Mouse (Mus musculus) neural tube, embryonic 13.5 days (tissue): Measurements from ENCODE around the gene Gm6020. TPM values are rescaled to one million over a fixed set of nuclear protein-coding genes. Genes with fewer than 3 reads are reported as not detected.

ENCODE experiments used
- ATAC-seq: fragments of 200-750 bp; cut with Nextera tagmentation; 2 replicates; pipeline ENCODE4 v1.8.0; 2017; ENCODE audit warnings: low read depth, mild to moderate bottlenecking, moderate TSS enrichment, moderate library complexity
- H3K27ac ChIP-seq: fragments of 300-500 bp; sonication (generic); replicated peaks from 2 replicates; pipeline ENCODE4 v1.5.1; 2015; ENCODE audit warnings: moderate library complexity, mild to moderate bottlenecking, inconsistent platforms
- H3K27me3 ChIP-seq: fragments of 300-500 bp; sonication (generic); 2 replicates; pipeline ENCODE4 v1.6.1; 2015; ENCODE audit warnings: mild to moderate bottlenecking, inconsistent platforms
- H3K36me3 ChIP-seq: fragments of 300-500 bp; sonication (generic); 2 replicates; pipeline ENCODE4 v1.6.1; 2015; ENCODE audit warnings: mild to moderate bottlenecking, inconsistent platforms
- H3K4me1 ChIP-seq: fragments of 300-500 bp; sonication (generic); replicated peaks from 2 replicates; pipeline ENCODE4 v1.6.1; 2015; ENCODE audit warnings: inconsistent platforms
- H3K4me2 ChIP-seq: fragments of 300-500 bp; sonication (generic); 2 replicates; pipeline ENCODE4 v1.6.1; 2015; ENCODE audit warnings: inconsistent platforms, mild to moderate bottlenecking, moderate library complexity
- H3K4me3 ChIP-seq: fragments of 300-500 bp; sonication (generic); 2 replicates; pipeline ENCODE4 v1.5.1; 2015; ENCODE audit warnings: mild to moderate bottlenecking, inconsistent platforms
- H3K9ac ChIP-seq: fragments of 300-500 bp; sonication (generic); 2 replicates; pipeline ENCODE4 v1.6.1; 2015; ENCODE audit warnings: moderate library complexity, mild to moderate bottlenecking, inconsistent platforms
- H3K9me3 ChIP-seq: fragments of 300-500 bp; sonication (generic); 2 replicates; pipeline ENCODE4 v1.6.1; 2016; ENCODE audit warnings: inconsistent platforms
- WGBS: fragments of 180-500 bp; shearing (Covaris S2); methylation state at CpG from one replicate; pipeline ENCODE4 v1.1.7; 2015; 5-methylcytosine and 5-hydroxymethylcytosine counted together
- polyA plus RNA-seq: library from polyadenylated mRNA; unstranded; fragments of >200 nt; fragmentation: Nextera tagmentation; extraction: Ambion mirVana; gene quantifications from 2 replicates; pipeline ENCODE4 v1.2.1, GENCODE M21; 2015

Gene Gm6020
- polyA plus RNA-seq, 1 experiment from 2014 or later, result not detected

DNA sequence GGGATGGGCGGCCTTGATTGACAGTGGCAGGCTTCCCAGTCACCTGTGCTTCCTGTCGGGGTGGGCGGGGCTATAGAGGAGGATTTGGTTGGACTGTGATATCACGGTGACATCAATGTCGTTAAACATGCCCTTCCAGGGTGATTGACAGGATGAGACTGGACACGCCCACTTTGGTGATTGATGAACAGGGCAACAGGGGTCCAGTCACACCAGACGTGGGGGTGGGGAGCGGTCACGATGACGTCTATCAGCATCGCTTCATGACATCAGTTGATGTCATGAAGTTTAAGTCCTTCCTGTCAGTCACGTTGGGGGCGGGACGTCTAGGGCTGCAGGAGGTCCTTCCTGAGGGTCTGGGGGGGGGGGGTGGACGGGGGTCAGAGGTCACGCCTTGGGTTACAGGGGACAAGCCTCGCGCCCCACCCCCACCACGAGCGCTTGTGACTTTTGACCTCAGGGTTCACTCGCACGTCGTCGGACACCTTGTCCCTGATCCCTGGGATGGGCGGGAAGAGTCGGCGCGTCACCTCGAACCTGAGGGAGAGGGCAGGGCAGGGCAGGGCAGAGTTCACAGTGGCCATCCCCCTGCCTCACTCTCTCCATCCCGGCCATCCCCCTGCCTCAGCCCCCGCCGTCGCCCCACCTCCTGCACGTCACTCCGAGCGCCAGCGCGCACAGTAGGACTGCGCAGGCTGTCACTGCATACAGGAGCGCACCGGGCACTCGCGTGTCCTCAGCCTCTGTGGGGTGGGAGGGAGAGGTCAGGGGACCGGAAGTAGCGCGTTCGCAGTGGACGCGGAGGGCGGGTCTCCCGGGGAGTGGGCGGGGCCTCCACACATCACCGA, 41.2 kb downstream of the Gm6020 start:
- Histone ChIP-seq H3K9ac (peak overlapping the region; percentile 55), H3K4me3 (peak overlapping the region; percentile 57), H3K4me2 (peak overlapping the region; percentile 63), H3K27me3 (no peaks in the 10 kb centered on the region), H3K9me3 (no peaks in the 10 kb centered on the region), H3K4me1 (0 out of 2 replicates have a peak, but pooled peaks cover 4% of the 10 kb centered on the region), H3K36me3 (no peaks in the 10 kb centered on the region), H3K27ac (peak overlapping the region; percentile 59)
- WGBS, result 33% methylated on average over 53 of the region's 53 CpGs
- ATAC-seq, result peak; percentile 24

DNA sequence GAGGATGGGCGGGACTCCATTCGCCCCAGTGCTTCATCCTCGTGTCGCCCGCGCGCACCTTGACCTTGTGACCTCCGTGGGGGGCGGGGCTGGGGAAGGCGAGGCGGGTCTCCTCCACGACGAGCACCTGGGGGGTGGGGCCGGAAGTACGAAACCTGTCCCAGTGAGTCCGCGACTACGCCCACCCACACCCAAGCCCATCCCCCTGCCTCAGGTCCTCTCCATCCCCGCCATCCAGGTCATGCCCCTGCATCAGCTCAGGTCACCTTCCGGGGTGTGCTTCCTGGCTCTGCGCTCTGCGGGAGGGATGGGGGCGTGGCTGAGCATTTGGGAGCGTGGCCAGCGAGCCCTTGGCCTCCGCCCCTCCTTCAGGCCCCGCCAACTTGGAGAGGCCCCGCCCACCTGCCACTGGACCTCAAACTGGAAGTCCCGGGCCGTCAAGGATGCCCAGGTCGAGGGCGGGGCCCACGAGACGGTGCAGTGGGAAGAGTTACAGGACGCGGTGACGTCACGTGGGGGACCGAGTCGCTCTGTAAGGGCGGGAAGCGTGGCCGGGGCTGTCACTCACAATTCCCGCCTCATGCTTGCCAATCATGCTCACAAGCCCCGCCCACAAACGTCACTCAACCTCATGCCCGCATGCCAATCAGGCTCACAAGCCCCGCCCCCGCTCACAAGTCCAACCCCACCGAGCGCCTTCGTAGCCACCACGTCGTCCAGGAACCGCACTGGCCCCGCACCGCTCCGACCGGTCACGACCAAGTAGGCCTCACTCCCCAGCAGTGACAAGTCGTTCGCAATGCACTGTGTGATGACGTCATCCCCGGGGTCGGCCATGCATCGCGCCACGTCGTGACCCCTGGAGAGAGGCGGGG, 42.1 kb downstream of the Gm6020 start:
- peak; percentile 64 for ATAC-seq
- 0 out of 2 replicates have a peak, but pooled peaks cover 4% of the 10 kb centered on the region for H3K4me1 ChIP-seq
- 7% methylated on average over 69 of the region's 70 CpGs for WGBS
- peak overlapping the region; percentile 55 for H3K9ac ChIP-seq
- no peaks in the 10 kb centered on the region for H3K9me3 ChIP-seq
- H3K4me2 ChIP-seq, result peak overlapping the region; percentile 63
- no peaks in the 10 kb centered on the region for H3K36me3 ChIP-seq
- peak overlapping the region; percentile 57 for H3K4me3 ChIP-seq
- H3K27me3 ChIP-seq, result no peaks in the 10 kb centered on the region
- H3K27ac ChIP-seq, result peak overlapping the region; percentile 93

DNA sequence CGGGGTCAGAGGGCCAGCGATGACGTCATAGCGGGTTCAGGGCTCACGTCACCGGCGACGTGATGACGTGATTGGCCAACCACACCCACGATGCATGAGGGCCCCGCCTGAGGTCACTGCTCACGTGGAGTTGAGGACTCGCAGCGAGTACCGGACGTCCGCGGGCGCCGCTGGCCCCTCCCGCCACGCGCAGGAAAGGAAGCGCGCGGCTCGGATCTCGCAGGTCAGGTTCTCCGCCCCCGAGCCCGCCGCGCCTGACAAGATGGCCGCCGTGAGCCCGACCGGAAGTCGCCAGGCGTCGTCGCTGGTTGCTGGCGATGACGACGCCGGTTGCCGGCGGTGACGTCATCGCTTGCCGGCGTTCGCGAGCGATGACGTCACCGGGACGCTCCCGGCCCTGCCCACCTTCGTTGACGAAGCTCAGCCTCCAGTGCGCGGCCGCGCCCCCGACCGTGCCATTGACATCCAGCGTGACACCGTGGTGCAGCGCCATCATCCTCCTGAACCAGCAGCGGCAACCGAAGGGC, 42.8 kb downstream of the Gm6020 start:
- Histone ChIP-seq H3K4me2 (peak overlapping the region; percentile 63), H3K9me3 (no peaks in the 10 kb centered on the region), H3K4me1 (0 out of 2 replicates have a peak, but pooled peaks cover 4% of the 10 kb centered on the region), H3K36me3 (no peaks in the 10 kb centered on the region), H3K27ac (peak overlapping the region; percentile 93), H3K27me3 (no peaks in the 10 kb centered on the region), H3K4me3 (peak overlapping the region; percentile 57), H3K9ac (peak overlapping the region; percentile 55)
- peak; percentile 61 for ATAC-seq
- WGBS, result 3% methylated on average over 67 of the region's 71 CpGs

DNA sequence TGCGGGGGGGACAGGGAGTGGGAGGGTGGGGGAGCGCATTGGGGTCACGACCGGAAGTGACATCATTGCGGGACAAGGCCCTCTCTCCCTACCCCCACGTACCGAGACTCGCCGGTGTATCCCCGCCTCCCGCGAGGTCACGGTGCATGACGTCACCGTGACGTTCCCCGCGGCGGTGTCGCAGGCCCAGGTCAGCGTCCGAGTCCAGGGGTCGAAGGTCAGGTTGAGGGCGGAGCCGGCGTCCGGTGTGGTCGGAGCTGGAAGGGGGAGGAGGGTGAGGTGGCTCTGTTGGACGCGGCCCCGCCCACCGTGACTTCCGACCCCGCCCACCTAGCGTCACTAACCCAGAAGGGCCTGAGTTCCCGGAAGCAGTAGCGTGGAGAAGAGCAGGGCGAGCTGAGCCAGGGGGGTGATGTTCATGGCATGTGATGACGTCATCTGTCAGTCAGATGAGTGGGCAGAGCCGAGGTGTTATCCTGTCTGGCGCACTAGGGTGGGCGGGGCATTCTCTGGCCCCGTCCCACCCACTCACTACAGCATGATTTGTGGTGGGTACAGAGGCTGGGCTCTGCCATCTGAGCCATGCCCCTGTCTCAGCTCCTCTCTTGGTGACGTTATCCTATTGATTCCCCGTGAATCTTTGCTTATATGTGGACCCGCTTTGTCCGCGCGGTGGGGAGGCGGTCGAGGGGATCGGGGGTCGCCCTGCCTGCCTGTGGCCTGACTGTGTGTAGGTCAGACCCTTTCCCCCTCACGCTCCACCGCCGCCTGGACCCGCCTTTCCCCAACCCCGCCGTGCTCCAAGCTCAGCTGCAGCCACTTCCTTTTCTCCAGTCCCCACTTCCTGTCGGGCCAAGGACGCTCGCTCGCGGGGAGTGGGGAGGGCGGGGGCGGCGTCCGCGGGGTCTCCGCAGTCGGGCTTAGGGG, 43.5 kb downstream of the Gm6020 start:
- 3% methylated on average over 66 of the region's 71 CpGs for WGBS
- Histone ChIP-seq H3K4me2 (peak overlapping the region; percentile 63), H3K27ac (peak overlapping the region; percentile 93), H3K9me3 (no peaks in the 10 kb centered on the region), H3K9ac (peak overlapping the region; percentile 67), H3K36me3 (no peaks in the 10 kb centered on the region), H3K4me3 (peak overlapping the region; percentile 57), H3K27me3 (no peaks in the 10 kb centered on the region), H3K4me1 (0 out of 2 replicates have a peak, but pooled peaks cover 4% of the 10 kb centered on the region)
- peak; percentile 88 for ATAC-seq

DNA sequence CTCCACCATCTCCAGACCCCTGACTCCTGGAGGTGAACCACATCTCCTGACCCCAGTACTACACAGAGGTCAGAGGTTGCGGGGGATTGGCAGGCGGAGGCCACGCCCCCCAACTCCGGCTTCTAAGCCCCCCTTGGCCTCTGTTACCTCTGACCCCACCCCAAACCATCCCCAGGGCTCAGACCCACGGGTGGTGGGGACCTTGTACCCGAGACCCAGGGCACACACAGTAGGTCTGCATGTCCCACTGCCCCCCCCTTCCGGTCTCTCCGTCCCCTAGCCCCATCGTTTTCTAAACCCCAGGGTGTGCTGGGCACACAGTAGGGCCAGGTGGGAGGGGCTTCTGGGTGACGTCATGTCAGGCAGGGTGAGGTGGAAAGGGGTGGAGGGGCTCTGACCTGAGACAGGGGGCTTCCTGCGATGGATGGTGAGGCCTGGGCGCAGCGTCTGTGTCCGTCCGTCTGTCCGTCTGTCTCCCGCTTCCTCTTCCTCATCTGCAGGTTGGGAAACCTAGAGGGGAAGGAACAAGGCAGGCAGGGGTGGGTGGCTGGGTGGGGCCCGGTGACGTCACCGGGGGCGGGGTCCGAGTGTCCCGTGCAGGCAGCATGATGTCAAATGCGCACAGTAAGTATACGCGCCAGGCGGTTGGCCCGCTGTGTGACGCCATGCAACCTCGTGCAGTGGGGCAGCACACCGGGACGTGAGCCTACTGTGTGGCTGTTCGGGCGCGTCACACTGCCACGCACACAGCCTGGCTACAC, 44.4 kb downstream of the Gm6020 start, which contains the start of gene Csf2ra:
Gene Csf2ra (minus strand): TSS at position 489 of the 761 bp plus-strand sequence.
- no peak for ATAC-seq

More for the DNA sequence above, 44.4 kb downstream of the Gm6020 start, which contains the start of gene Csf2ra:
- no peaks in the 10 kb centered on the region for H3K36me3 ChIP-seq
- WGBS, result 62% methylated on average over 35 of the region's 36 CpGs
- no peaks in the 10 kb centered on the region for H3K27me3 ChIP-seq
- H3K4me1 ChIP-seq, result 0 out of 2 replicates have a peak, but pooled peaks cover 4% of the 10 kb centered on the region
- H3K4me2 ChIP-seq, result peak within 1 kb of the TSS; percentile 63
- H3K9me3 ChIP-seq, result no peaks in the 10 kb centered on the region
- peak within 1 kb of the TSS; percentile 67 for H3K9ac ChIP-seq
- peak within 1 kb of the TSS; percentile 57 for H3K4me3 ChIP-seq
- peak within 1 kb of the TSS; percentile 93 for H3K27ac ChIP-seq

Other genes with a start within 250 kb of the Gm6020 start
- gene Zfp950, start 43.0 kb upstream of the Gm6020 start, polyA plus RNA-seq, result 47.1 and 50.2 TPM in 2 replicates
- 0.13 TPM in 1 of 2 replicates, not detected in the other for gene Gm7102, start 7.6 kb upstream of the Gm6020 start, polyA plus RNA-seq
- gene Csf2ra, start 44.5 kb downstream of the Gm6020 start, polyA plus RNA-seq, result 62.1 and 62.4 TPM in 2 replicates
- not detected in 2 replicates for gene Gm21060, start 113.2 kb downstream of the Gm6020 start, polyA plus RNA-seq